Mouse (Mus musculus) R1 (cell line): ENCODE results near the gene Gmnn.

Experiments used
- DNase-seq: peaks from one replicate; pipeline ENCODE4 v3.0.0-alpha.2; 2018; ENCODE audit warnings: low read depth, low spot score

The Gmnn gene

GRCm38 (mm10) chr13:24761083-24761402 lies 680 bp downstream of the Gmnn start:
- no peak for DNase-seq

- DNase-seq = no peak
Observed at GRCm38 (mm10) chr13:24760351-24760870, 1.3 kb downstream of the Gmnn start.

GRCm38 (mm10) chr13:24759451-24759850 lies 2.3 kb downstream of the Gmnn start:
- no peak for DNase-seq

- no peak for DNase-seq
Observed at GRCm38 (mm10) chr13:24757820-24758564, 3.7 kb downstream of the Gmnn start.

GRCm38 (mm10) chr13:24756756-24757155 lies 5.0 kb downstream of the Gmnn start:
- DNase-seq = no peak

GRCm38 (mm10) chr13:24751396-24751795 lies 10.3 kb downstream of the Gmnn start:
- DNase-seq = no peak

- peak; percentile 19 for DNase-seq
Observed at GRCm38 (mm10) chr13:24750807-24751206, 10.9 kb downstream of the Gmnn start.

GRCm38 (mm10) chr13:24747823-24748222 lies 13.9 kb downstream of the Gmnn start:
- peak; percentile 73 for DNase-seq

GRCm38 (mm10) chr13:24741028-24741427 lies 20.7 kb downstream of the Gmnn start, which contains the start of gene Armh2:
Gene Armh2 (plus strand): TSS chr13:24741232.
- DNase-seq = no peak

GRCm38 (mm10) chr13:24735608-24736131 lies 26.1 kb downstream of the Gmnn start:
- no peak for DNase-seq

- no peak for DNase-seq
Observed at GRCm38 (mm10) chr13:24734502-24734901, 27.2 kb downstream of the Gmnn start.

- DNase-seq = no peak
Observed at GRCm38 (mm10) chr13:24729128-24729527, 32.6 kb downstream of the Gmnn start.

GRCm38 (mm10) chr13:24724395-24724759 lies 37.3 kb downstream of the Gmnn start:
- DNase-seq = no peak

- DNase-seq = no peak
Observed at GRCm38 (mm10) chr13:24723699-24724394, 37.9 kb downstream of the Gmnn start.

- DNase-seq = peak; percentile 26
Observed at GRCm38 (mm10) chr13:24721502-24721901, 40.2 kb downstream of the Gmnn start.

GRCm38 (mm10) chr13:24717677-24718076 lies 44.0 kb downstream of the Gmnn start:
- DNase-seq = no peak

- DNase-seq = no peak
Observed at GRCm38 (mm10) chr13:24716441-24716840, 45.3 kb downstream of the Gmnn start.

- no peak for DNase-seq
Observed at GRCm38 (mm10) chr13:24715601-24716000, 46.1 kb downstream of the Gmnn start.

- no peak for DNase-seq
Observed at GRCm38 (mm10) chr13:24714360-24714885, 47.3 kb downstream of the Gmnn start.

GRCm38 (mm10) chr13:24713434-24714000 lies 48.2 kb downstream of the Gmnn start:
- peak; percentile 86 for DNase-seq

- DNase-seq = no peak
Observed at GRCm38 (mm10) chr13:24712581-24713130, 49.1 kb downstream of the Gmnn start.

GRCm38 (mm10) chr13:24710968-24711367 lies 50.8 kb downstream of the Gmnn start:
- DNase-seq = no peak
